Mouse (Mus musculus): ENCODE data around the gene Lzts2.

The Lzts2 gene

GRCm38 (mm10) chr19:45049523-45049922, 35.3 kb downstream of the Lzts2 start:
- DNase-seq (ENCODE audit: low spot score) = no peak

GRCm38 (mm10) chr19:45053451-45053850, 39.2 kb downstream of the Lzts2 start:
- DNase-seq (ENCODE audit: low spot score) = no peak

- DNase-seq (ENCODE audit: low spot score) = no peak
Measured at GRCm38 (mm10) chr19:45054892-45055690, 40.9 kb downstream of the Lzts2 start.

- no peak for DNase-seq (ENCODE audit: low spot score)
Measured at GRCm38 (mm10) chr19:45056364-45056763, 42.1 kb downstream of the Lzts2 start.

GRCm38 (mm10) chr19:45056908-45057698, 42.9 kb downstream of the Lzts2 start:
- DNase-seq (ENCODE audit: low spot score) = no peak

- no peak for DNase-seq (ENCODE audit: low spot score)
Measured at GRCm38 (mm10) chr19:45057724-45058112, 43.5 kb downstream of the Lzts2 start.

GRCm38 (mm10) chr19:45058113-45058839, 44.1 kb downstream of the Lzts2 start:
- DNase-seq (ENCODE audit: low spot score) = peak; percentile 90

GRCm38 (mm10) chr19:45058841-45059240, 44.6 kb downstream of the Lzts2 start:
- no peak for DNase-seq (ENCODE audit: low spot score)

- no peak for DNase-seq (ENCODE audit: low spot score)
Measured at GRCm38 (mm10) chr19:45063565-45064292, 49.5 kb downstream of the Lzts2 start.

GRCm38 (mm10) chr19:45065226-45065625, 51.0 kb downstream of the Lzts2 start:
- DNase-seq (ENCODE audit: low spot score) = no peak

GRCm38 (mm10) chr19:45067170-45067569, 53.0 kb downstream of the Lzts2 start:
- no peak for DNase-seq (ENCODE audit: low spot score)

GRCm38 (mm10) chr19:45067758-45068510, 53.7 kb downstream of the Lzts2 start:
- DNase-seq (ENCODE audit: low spot score) = no peak

GRCm38 (mm10) chr19:45073871-45074542, 59.8 kb downstream of the Lzts2 start:
- DNase-seq (ENCODE audit: low spot score) = peak; percentile 70

GRCm38 (mm10) chr19:45074580-45075322, 60.5 kb downstream of the Lzts2 start, which contains the start of gene Kazald1:
Gene Kazald1 (plus strand): TSS chr19:45075241.
- peak; percentile 92 for DNase-seq (ENCODE audit: low spot score)

GRCm38 (mm10) chr19:45075323-45076035, 61.3 kb downstream of the Lzts2 start:
- no peak for DNase-seq (ENCODE audit: low spot score)

- DNase-seq (ENCODE audit: low spot score) = no peak
Measured at GRCm38 (mm10) chr19:45076036-45076575, 61.9 kb downstream of the Lzts2 start.
